Mouse (Mus musculus) fat pad, adult 2 months (tissue): Measurements from ENCODE around the gene Ltbp3.

Experiments used
- DNase-seq: peaks from one replicate; pipeline ENCODE4 v3.0.0-alpha.2; 2011; ENCODE audit warnings: low read depth, low spot score; ENCODE audit errors: extremely low read depth

Gene Ltbp3

GRCm38 (mm10) chr19:5750951-5751350 lies 10.2 kb downstream of the Ltbp3 start:
- DNase-seq, result no peak

- DNase-seq, result no peak
These were observed 11.0 kb downstream of the Ltbp3 start for GRCm38 (mm10) chr19:5751742-5752141.

GRCm38 (mm10) chr19:5756321-5756985 lies 15.7 kb downstream of the Ltbp3 start:
- no peak for DNase-seq

GRCm38 (mm10) chr19:5756991-5757636 lies 16.4 kb downstream of the Ltbp3 start:
- no peak for DNase-seq

- DNase-seq, result no peak
These were observed 18.2 kb downstream of the Ltbp3 start for GRCm38 (mm10) chr19:5758878-5759403.

GRCm38 (mm10) chr19:5763163-5763562 lies 22.5 kb downstream of the Ltbp3 start:
- no peak for DNase-seq

- DNase-seq, result no peak
These were observed 26.6 kb downstream of the Ltbp3 start for GRCm38 (mm10) chr19:5767271-5767670.

- DNase-seq, result no peak
These were observed 29.6 kb downstream of the Ltbp3 start for GRCm38 (mm10) chr19:5770311-5770710.

- no peak for DNase-seq
These were observed 30.5 kb downstream of the Ltbp3 start, which contains the start of gene Scyl1 for GRCm38 (mm10) chr19:5770925-5771860. Gene Scyl1 (minus strand): TSS chr19:5771419.

GRCm38 (mm10) chr19:5777387-5778032 lies 36.8 kb downstream of the Ltbp3 start:
- DNase-seq, result no peak

- no peak for DNase-seq
These were observed 37.6 kb downstream of the Ltbp3 start for GRCm38 (mm10) chr19:5778312-5778711.

GRCm38 (mm10) chr19:5780203-5780602 lies 39.5 kb downstream of the Ltbp3 start:
- DNase-seq, result no peak

GRCm38 (mm10) chr19:5781532-5781931 lies 40.8 kb downstream of the Ltbp3 start:
- DNase-seq, result no peak

GRCm38 (mm10) chr19:5782121-5782520 lies 41.4 kb downstream of the Ltbp3 start:
- no peak for DNase-seq

GRCm38 (mm10) chr19:5784958-5785577 lies 44.4 kb downstream of the Ltbp3 start:
- DNase-seq, result no peak

- DNase-seq, result no peak
These were observed 45.9 kb downstream of the Ltbp3 start for GRCm38 (mm10) chr19:5786441-5787114.

GRCm38 (mm10) chr19:5787128-5787635 lies 46.5 kb downstream of the Ltbp3 start:
- DNase-seq, result no peak

GRCm38 (mm10) chr19:5787920-5788319 lies 47.2 kb downstream of the Ltbp3 start:
- no peak for DNase-seq

GRCm38 (mm10) chr19:5788620-5789019 lies 47.9 kb downstream of the Ltbp3 start:
- DNase-seq, result no peak

GRCm38 (mm10) chr19:5789066-5789465 lies 48.4 kb downstream of the Ltbp3 start:
- no peak for DNase-seq
